Mouse (Mus musculus) forebrain, postnatal 0 days (tissue): ENCODE measurements around the gene Padi1. TPM values are rescaled to one million over a fixed set of nuclear protein-coding genes. Genes with fewer than 3 reads are reported as not detected.

Experiments
- ATAC-seq: fragments of 200-750 bp; cut with Nextera tagmentation; 2 replicates; pipeline ENCODE4 v1.8.0; 2017; ENCODE audit warnings: mild to moderate bottlenecking, moderate library complexity
- DNase-seq: peaks from one replicate; pipeline ENCODE4 v3.0.0-alpha.2; 2015
- H3K27ac ChIP-seq: fragments of 300-500 bp; sonication (generic); 2 replicates; pipeline ENCODE4 v1.5.1; 2014; ENCODE audit warnings: low read depth, mild to moderate bottlenecking, antibody characterized with exemption, low read length, moderate library complexity, mixed read lengths
- H3K27me3 ChIP-seq: fragments of 300-500 bp; sonication (generic); 2 replicates; pipeline ENCODE4 v1.6.1; 2014; ENCODE audit warnings: mild to moderate bottlenecking, low read length, mixed read lengths; ENCODE audit not compliant: insufficient read depth
- H3K36me3 ChIP-seq: fragments of 300-500 bp; sonication (generic); 2 replicates; pipeline ENCODE4 v1.6.1; 2014; ENCODE audit warnings: mild to moderate bottlenecking, moderate library complexity; ENCODE audit not compliant: insufficient read depth
- H3K4me1 ChIP-seq: fragments of 300-500 bp; sonication (generic); 2 replicates; pipeline ENCODE4 v1.6.1; 2014; ENCODE audit warnings: antibody characterized with exemption; ENCODE audit not compliant: insufficient read depth
- H3K4me2 ChIP-seq: fragments of 300-500 bp; sonication (generic); 2 replicates; pipeline ENCODE4 v1.6.1; 2014; ENCODE audit warnings: low read depth, mild to moderate bottlenecking, moderate library complexity
- H3K4me3 ChIP-seq: fragments of 300-500 bp; sonication (generic); 2 replicates; pipeline ENCODE4 v1.5.1; 2014; ENCODE audit warnings: low read depth, low read length, mixed read lengths
- H3K9ac ChIP-seq: fragments of 300-500 bp; sonication (generic); 2 replicates; pipeline ENCODE4 v1.6.1; 2014; ENCODE audit warnings: mild to moderate bottlenecking
- H3K9me3 ChIP-seq: fragments of 300-500 bp; sonication (generic); 2 replicates; pipeline ENCODE4 v1.6.1; 2016; ENCODE audit warnings: low read length
- CTCF ChIP-seq: sonication (generic); IDR thresholded peaks from 2 replicates; pipeline ENCODE4 v1.5.1; 2016; ENCODE audit warnings: antibody characterized with exemption, control low read depth, low read depth
- WGBS: fragments of 180-500 bp; shearing (Covaris S2); extraction: QIAGEN DNeasy Blood & Tissue Kit; methylation state at CpG from one replicate; pipeline ENCODE4 v1.1.7; 2014; 5-methylcytosine and 5-hydroxymethylcytosine counted together
- polyA plus RNA-seq: library from polyadenylated mRNA; unstranded; fragments of >200 nt; fragmentation: Nextera tagmentation; extraction: Ambion mirVana; gene quantifications from 2 replicates; pipeline ENCODE4 v1.2.1, GENCODE M21; 2015
- total RNA-seq: library from RNA; depleted of rRNA; stranded (reverse); fragments of >200 nt; gene quantifications from 2 replicates; pipeline ENCODE4 v1.2.3, GENCODE M21; 2014; rRNA removed

Gene Padi1
- total and polyA plus RNA-seq, 2 experiments from 2014 or later: 0.06 to 0.10 TPM

DNA sequence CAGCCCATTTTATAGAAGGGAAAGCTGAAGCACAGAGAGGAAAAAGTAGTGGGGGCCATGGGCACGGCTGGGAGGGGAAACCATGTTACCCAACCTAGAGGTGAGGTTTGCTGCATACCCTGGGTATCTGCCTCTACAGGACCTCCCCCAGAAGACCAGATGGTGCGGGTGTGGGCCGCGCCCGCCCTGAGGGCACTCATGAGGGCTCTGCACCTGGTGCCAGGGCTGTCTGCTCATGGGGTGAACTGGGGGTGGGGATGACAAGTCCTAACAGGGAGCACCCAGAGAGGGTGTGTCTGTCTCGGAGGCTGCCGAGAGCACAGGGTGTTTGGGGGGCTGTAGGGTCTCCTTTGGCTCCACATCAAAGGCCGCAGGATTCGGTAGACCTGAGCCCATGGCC lies 70.7 kb downstream of the Padi1 start:
- no peaks in the 10 kb centered on the region for H3K36me3 ChIP-seq
- H3K27me3 ChIP-seq: no peaks in the 10 kb centered on the region
- TF ChIP-seq CTCF: no peak
- H3K4me1 ChIP-seq: no peaks in the 10 kb centered on the region
- DNase-seq (no peak), ATAC-seq (no peak)
- H3K4me2 ChIP-seq: no peak overlapping the region
- H3K9me3 ChIP-seq: no peaks in the 10 kb centered on the region
- 92% methylated on average over 9 of the region's 9 CpGs for WGBS
- no peak overlapping the region for H3K27ac ChIP-seq
- no peak overlapping the region for H3K9ac ChIP-seq
- no peak overlapping the region for H3K4me3 ChIP-seq

DNA sequence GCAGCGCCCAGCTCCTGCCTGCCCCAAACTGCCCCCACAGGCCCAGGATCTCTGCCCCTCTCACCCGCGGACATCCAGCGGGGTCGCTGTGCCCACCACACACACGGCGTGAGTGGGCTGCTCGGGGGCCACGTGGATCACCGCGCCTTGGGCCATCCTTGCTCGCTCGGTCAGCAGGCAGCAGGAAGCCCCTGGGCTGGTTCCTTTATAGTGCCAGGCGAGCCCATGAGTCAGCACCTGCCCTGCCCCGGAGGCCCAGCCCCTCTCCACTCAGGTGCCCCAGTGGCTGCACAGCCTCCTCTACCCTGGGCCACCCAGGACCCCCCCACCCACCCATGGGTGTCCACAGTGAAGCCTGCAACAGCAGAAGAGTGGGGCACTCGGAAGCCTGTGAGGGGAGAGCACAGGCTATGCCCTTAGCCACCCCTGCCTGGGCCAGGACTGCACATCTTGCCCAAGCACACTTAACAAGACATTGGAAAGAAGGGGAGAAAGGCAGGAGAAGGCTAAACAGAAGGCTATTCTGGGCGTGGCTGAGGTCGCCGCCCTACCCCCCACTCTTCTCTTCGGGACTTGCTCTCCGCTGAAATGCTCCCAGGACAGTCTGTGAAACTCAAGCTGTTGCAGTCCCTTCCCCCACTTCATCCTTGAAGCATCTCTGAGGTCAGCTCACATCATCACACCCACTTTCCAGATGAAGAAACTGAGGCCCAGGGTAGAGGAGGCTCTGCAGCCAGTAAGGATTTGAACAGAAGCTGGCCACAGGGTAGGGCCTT lies 71.4 kb downstream of the Padi1 start, which contains the start of gene Padi4:
Padi4 (minus strand) TSS at position 212 of the 776 bp plus-strand sequence.
- H3K36me3 ChIP-seq: no peaks in the 10 kb centered on the region
- 88% methylated on average over 21 of the region's 21 CpGs for WGBS
- TF ChIP-seq CTCF: no peak

DNA sequence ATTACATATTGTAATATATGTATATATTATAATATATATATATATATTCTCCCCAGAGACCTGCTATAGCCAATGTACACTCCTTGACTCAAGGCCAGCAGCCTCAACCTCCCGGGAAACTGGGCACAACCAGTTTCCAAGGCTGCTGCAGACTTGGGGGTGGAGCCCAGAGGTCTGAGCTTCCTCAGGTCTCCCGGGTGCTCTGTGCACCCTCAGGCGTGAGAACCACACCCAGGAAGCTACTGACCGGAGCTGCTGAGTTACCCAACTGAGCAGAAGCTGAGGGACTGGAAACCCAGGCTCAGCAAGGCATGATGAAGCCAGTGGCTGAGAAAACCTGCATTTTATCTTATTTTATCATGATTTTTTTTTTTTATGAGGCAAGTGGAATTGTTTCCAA lies 74.5 kb downstream of the Padi1 start:
- Histone ChIP-seq H3K9ac (no peak overlapping the region), H3K27ac (no peak overlapping the region), H3K9me3 (no peaks in the 10 kb centered on the region), H3K27me3 (no peaks in the 10 kb centered on the region), H3K4me3 (no peak overlapping the region), H3K4me2 (no peak overlapping the region), H3K36me3 (no peaks in the 10 kb centered on the region), H3K4me1 (no peaks in the 10 kb centered on the region)
- 59% methylated on average over 4 of the region's 4 CpGs for whole genome bisulfite sequencing
- TF ChIP-seq CTCF: no peak
- ATAC-seq (no peak), DNase-seq (no peak)

More for the DNA sequence above, 71.4 kb downstream of the Padi1 start, which contains the start of gene Padi4:
- H3K4me2 ChIP-seq: no peak within 1 kb of the TSS
- no peaks in the 10 kb centered on the region for H3K9me3 ChIP-seq
- H3K4me3 ChIP-seq: no peak within 1 kb of the TSS
- no peak within 1 kb of the TSS for H3K9ac ChIP-seq
- DNase-seq (no peak), ATAC-seq (no peak)
- no peak within 1 kb of the TSS for H3K27ac ChIP-seq
- H3K4me1 ChIP-seq: no peaks in the 10 kb centered on the region
- no peaks in the 10 kb centered on the region for H3K27me3 ChIP-seq

DNA sequence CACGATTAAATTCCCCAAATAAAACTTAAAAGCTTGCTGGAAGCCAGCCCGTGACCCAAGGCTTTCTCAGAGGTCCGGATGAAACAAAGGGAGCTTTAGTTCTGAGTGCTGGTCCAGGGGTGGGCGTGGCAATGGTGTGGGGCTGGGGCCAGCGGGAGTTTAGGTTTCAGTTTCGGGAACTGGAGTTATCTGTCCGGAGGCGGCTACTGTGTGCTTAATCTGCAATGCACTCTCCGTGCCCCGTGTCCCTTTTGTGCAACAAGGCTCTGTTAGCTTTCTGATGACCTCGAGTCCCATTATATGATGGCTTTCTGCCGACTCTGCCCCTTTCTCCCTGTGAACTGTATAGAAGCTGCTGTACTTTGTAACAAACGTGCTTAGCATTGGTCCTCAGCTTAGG lies 75.1 kb downstream of the Padi1 start:
- ATAC-seq (no peak), DNase-seq (no peak)
- Histone ChIP-seq H3K9ac (no peak overlapping the region), H3K27me3 (no peaks in the 10 kb centered on the region), H3K4me1 (no peaks in the 10 kb centered on the region), H3K27ac (no peak overlapping the region), H3K4me2 (peak overlapping the region; percentile 17; the same call in 1 of the 2 replicates), H3K9me3 (no peaks in the 10 kb centered on the region), H3K36me3 (no peaks in the 10 kb centered on the region), H3K4me3 (no peak overlapping the region)
- WGBS: 8% methylated on average over 13 of the region's 13 CpGs
- no peak for TF ChIP-seq CTCF

DNA sequence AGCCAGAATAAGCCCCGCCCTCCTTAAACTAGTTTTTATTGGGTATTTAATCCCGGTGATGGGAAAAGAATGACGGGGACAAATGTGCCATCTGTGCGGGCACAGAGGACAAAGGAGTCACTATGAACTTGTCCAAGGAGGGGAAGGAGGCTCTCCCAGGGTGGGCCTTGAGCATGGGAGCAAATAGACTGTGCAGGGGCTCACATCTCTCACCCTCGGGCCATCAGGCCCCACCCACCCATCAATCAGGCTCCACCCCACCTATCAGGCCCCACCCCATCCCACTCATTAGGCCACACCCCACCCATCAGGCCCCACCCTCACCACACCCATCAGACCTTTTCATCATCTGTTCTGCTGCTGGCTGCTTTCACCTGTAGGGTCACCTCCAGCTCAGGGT lies 76.6 kb downstream of the Padi1 start:
- Histone ChIP-seq H3K27ac (no peak overlapping the region), H3K27me3 (no peaks in the 10 kb centered on the region), H3K4me1 (no peaks in the 10 kb centered on the region), H3K9ac (no peak overlapping the region), H3K9me3 (no peaks in the 10 kb centered on the region), H3K4me3 (no peak overlapping the region), H3K36me3 (no peaks in the 10 kb centered on the region), H3K4me2 (no peak overlapping the region)
- TF ChIP-seq CTCF: no peak
- 83% methylated on average over 5 of the region's 5 CpGs for WGBS
- no peak for ATAC-seq
- no peak for DNase-seq

DNA sequence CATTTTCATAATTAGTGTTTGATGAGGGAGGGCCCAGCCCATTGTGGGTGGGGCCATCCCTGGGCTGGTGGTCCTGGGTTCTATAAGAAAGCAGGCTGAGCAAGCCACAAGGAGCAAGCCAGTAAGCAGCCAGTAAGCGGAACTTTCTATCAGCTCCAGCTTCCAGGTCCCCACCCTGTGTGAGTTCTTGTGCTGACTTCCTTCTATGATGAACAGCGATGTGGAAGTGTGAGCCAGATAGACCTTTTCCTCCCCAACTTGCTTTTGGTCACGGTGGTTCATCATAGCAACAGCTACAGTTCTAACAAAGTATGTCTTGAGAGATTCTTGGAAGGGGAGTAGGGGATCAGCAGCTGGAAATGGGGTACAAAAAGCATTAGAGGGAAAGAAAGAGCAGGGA lies 79.6 kb downstream of the Padi1 start:
- H3K9me3 ChIP-seq: no peaks in the 10 kb centered on the region
- no peaks in the 10 kb centered on the region for H3K4me1 ChIP-seq
- H3K9ac ChIP-seq: no peak overlapping the region
- DNase-seq (no peak), ATAC-seq (no peak)
- no peak overlapping the region for H3K4me3 ChIP-seq
- no peaks in the 10 kb centered on the region for H3K27me3 ChIP-seq
- H3K27ac ChIP-seq: no peak overlapping the region
- TF ChIP-seq CTCF: no peak
- H3K36me3 ChIP-seq: no peaks in the 10 kb centered on the region
- H3K4me2 ChIP-seq: no peak overlapping the region
- 85% methylated on average over 3 of the region's 3 CpGs for WGBS

DNA sequence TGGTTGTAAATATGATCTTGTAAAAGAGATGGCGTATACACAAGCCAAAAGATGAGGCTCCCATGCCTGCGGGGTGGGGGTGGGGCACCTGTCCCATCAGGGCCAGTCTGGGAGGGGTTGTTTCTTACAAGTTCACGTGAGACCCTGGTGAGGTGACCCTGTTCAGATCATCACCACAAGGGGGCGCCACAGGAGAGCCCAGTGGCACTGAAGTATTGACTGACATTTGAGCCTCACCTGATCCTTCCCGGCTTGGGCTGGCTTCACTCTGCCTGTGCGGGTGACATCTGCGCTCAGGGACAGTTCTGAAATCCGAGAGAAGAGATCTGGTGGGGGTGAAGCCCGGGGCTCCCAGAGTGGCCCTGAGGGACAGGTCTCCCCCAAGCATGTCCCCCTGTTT lies 82.4 kb downstream of the Padi1 start:
- Histone ChIP-seq H3K9ac (no peak overlapping the region), H3K4me3 (no peak overlapping the region), H3K27ac (no peak overlapping the region), H3K4me1 (no peaks in the 10 kb centered on the region), H3K9me3 (no peaks in the 10 kb centered on the region), H3K36me3 (no peaks in the 10 kb centered on the region), H3K27me3 (no peaks in the 10 kb centered on the region), H3K4me2 (no peak overlapping the region)
- DNase-seq (no peak), ATAC-seq (no peak)
- peak; percentile 53 for TF ChIP-seq CTCF
- WGBS: 25% methylated on average over 9 of the region's 9 CpGs

Other genes with a start within 250 kb of the Padi1 start
- gene Arhgef10l, start 179.8 kb downstream of the Padi1 start, total RNA-seq: 52.5 and 59.0 TPM in 2 replicates
- gene Arhgef10l, start 179.8 kb downstream of the Padi1 start, polyA plus RNA-seq: 13.8 and 16.5 TPM in 2 replicates
- gene Rcc2, start 145.2 kb downstream of the Padi1 start, total RNA-seq: 55.2 and 62.3 TPM in 2 replicates
- 20.3 and 20.8 TPM in 2 replicates for gene Rcc2, start 145.2 kb downstream of the Padi1 start, polyA plus RNA-seq
- 0.08 TPM in 1 of 2 replicates, not detected in the other for gene Padi6, start 103.1 kb downstream of the Padi1 start, total RNA-seq
- gene Padi6, start 103.1 kb downstream of the Padi1 start, polyA plus RNA-seq: 0.11 and 0.18 TPM in 2 replicates
- not detected in 2 replicates for gene Padi4, start 71.5 kb downstream of the Padi1 start, total RNA-seq
- gene Padi4, start 71.5 kb downstream of the Padi1 start, polyA plus RNA-seq: 0.06 TPM in 2 replicates
- not detected in 2 replicates for gene Padi3, start 35.1 kb downstream of the Padi1 start, total RNA-seq
- gene Padi3, start 35.1 kb downstream of the Padi1 start, polyA plus RNA-seq: 0.06 TPM in 1 of 2 replicates, not detected in the other
- gene Padi2, start 60.6 kb upstream of the Padi1 start, total RNA-seq: 1.1 and 1.8 TPM in 2 replicates
- gene Padi2, start 60.6 kb upstream of the Padi1 start, polyA plus RNA-seq: 1.2 and 1.3 TPM in 2 replicates
- 254 and 308 TPM in 2 replicates for gene Sdhb, start 115.4 kb upstream of the Padi1 start, total RNA-seq
- 564 and 623 TPM in 2 replicates for gene Sdhb, start 115.4 kb upstream of the Padi1 start, polyA plus RNA-seq
- gene Atp13a2, start 141.1 kb upstream of the Padi1 start, total RNA-seq: 205 and 251 TPM in 2 replicates
- gene Atp13a2, start 141.1 kb upstream of the Padi1 start, polyA plus RNA-seq: 119 and 141 TPM in 2 replicates
- gene Mfap2, start 164.6 kb upstream of the Padi1 start, total RNA-seq: 22.2 and 25.1 TPM in 2 replicates
- 124 and 148 TPM in 2 replicates for gene Mfap2, start 164.6 kb upstream of the Padi1 start, polyA plus RNA-seq
- gene Crocc, start 214.8 kb upstream of the Padi1 start, total RNA-seq: 29.9 and 43.0 TPM in 2 replicates
- 3.5 and 3.8 TPM in 2 replicates for gene Crocc, start 214.8 kb upstream of the Padi1 start, polyA plus RNA-seq
- gene Necap2, start 232.6 kb upstream of the Padi1 start, total RNA-seq: 49.6 and 51.1 TPM in 2 replicates
- 38.9 and 43.0 TPM in 2 replicates for gene Necap2, start 232.6 kb upstream of the Padi1 start, polyA plus RNA-seq
- gene Spata21, start 242.6 kb upstream of the Padi1 start, total RNA-seq: 0.08 and 0.67 TPM in 2 replicates
- gene Spata21, start 242.6 kb upstream of the Padi1 start, polyA plus RNA-seq: 0.31 and 0.68 TPM in 2 replicates